Mouse (Mus musculus) stomach, postnatal 0 days (tissue): Measurements from ENCODE around the gene Acot3.
A peak's percentile ranks its signal among the peaks of the same experiment; 100 is the strongest.
"Not testable (repeated sequence)": the region's sequence is repeated elsewhere in the genome, so short reads cannot be mapped to it uniquely, and the experiment has no call there.

Source experiments
- CTCF ChIP-seq: IDR thresholded peaks from 2 replicates; pipeline ENCODE4 v1.5.1; 2016; ENCODE audit warnings: antibody characterized with exemption, low read depth, mild to moderate bottlenecking, moderate library complexity
- EP300 ChIP-seq: optimal IDR thresholded peaks from 2 replicates; pipeline ENCODE3; 2016; ENCODE audit warnings: antibody characterized with exemption

DNA sequence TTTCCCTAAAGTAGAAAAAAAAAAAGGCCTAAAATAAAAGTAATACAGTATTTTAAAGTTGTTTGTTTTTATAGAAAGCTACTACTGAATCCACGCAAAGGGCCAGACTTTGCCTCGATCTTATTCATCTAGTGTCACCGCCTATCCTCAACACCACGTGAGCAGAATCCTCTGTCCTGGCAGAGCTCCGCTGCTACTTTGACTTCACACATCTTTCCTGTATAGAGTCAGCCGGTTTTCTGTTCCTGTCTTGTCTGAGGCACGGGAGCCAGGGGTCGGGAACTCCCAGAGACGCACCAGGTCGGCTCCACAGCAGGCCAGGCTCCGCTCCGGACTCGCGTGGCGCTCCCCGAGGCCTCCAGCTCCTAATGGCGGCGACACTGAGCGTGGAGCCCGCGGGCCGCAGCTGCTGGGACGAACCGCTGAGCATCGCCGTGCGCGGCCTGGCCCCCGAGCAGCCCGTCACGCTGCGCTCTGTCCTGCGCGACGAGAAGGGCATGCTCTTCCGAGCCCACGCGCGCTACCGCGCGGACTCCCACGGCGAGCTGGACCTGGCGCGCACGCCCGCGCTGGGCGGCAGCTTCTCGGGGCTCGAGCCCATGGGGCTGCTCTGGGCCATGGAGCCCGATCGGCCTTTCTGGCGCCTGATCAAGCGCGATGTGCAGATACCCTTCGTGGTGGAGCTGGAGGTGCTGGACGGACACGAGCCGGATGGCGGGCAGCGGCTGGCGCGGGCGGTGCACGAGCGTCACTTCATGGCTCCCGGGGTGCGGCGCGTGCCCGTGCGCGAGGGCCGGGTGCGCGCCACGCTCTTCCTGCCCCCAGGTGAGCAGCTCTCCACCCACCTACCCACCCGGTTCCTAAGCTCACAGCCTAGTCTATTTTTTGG lies 48.9 kb downstream of the Acot3 start, which contains the start of gene Acot6:
- TF ChIP-seq CTCF: peak; percentile 37
- not testable (repeated sequence) for TF ChIP-seq EP300
